Mouse (Mus musculus) T-helper 17 cell (primary cell): ENCODE data around the gene Efl1.

Experiments
- in situ Hi-C, 2 experiments: fragments of 300-600 bp; cut with MboI, MseI; formaldehyde crosslinking; loops; 1 replicate in 1 of 2; 2 replicates in 1 of 2; pipeline ENCODE4 v1.15.1; 2025; ENCODE audit warnings: high pct_unique_total_duplicates in 2 of 2

Efl1 gene

GRCm38 (mm10) chr7:82648353-82649080 is at the start of gene Efl1, which contains the start of gene Saxo2:
Gene Efl1, plus strand, starts transcription at chr7:82648614.
Gene Saxo2, minus strand, starts transcription at chr7:82648528.
- in situ Hi-C loops = no loop called here

GRCm38 (mm10) chr7:82602008-82602407 is 46.4 kb upstream of the Efl1 start:
- in situ Hi-C loops = no loop called here

- in situ Hi-C loops = no loop called here
Measured at GRCm38 (mm10) chr7:82605425-82605824, 43.0 kb upstream of the Efl1 start.

GRCm38 (mm10) chr7:82609629-82610028 is 38.8 kb upstream of the Efl1 start:
- in situ Hi-C loops = loop anchor here in 1 of 2 experiments (10.0 kb wide), 1 partner anchor 1145 kb away; no protein-coding TSS in a partner anchor

GRCm38 (mm10) chr7:82625342-82625741 is 23.1 kb upstream of the Efl1 start:
- in situ Hi-C loops = no loop called here

GRCm38 (mm10) chr7:82647183-82647582 is 1.2 kb upstream of the Efl1 start:
- in situ Hi-C loops = no loop called here

- in situ Hi-C loops = no loop called here
Measured at GRCm38 (mm10) chr7:82647909-82648308, 505 bp upstream of the Efl1 start.

GRCm38 (mm10) chr7:82649081-82649445 is 649 bp downstream of the Efl1 start:
- in situ Hi-C loops = no loop called here

GRCm38 (mm10) chr7:82664604-82665003 is 16.2 kb downstream of the Efl1 start:
- in situ Hi-C loops = no loop called here

- in situ Hi-C loops = no loop called here
Measured at GRCm38 (mm10) chr7:82676001-82676400, 27.6 kb downstream of the Efl1 start.

- in situ Hi-C loops = no loop called here
Measured at GRCm38 (mm10) chr7:82676834-82677233, 28.4 kb downstream of the Efl1 start.

GRCm38 (mm10) chr7:82679901-82680300 is 31.5 kb downstream of the Efl1 start:
- in situ Hi-C loops = no loop called here

GRCm38 (mm10) chr7:82688736-82689135 is 40.3 kb downstream of the Efl1 start:
- in situ Hi-C loops = no loop called here

- in situ Hi-C loops = loop anchor here in 1 of 2 experiments (10.0 kb wide), 1 partner anchor 1106 kb away; no protein-coding TSS in a partner anchor
Measured at GRCm38 (mm10) chr7:82691021-82691738, 42.8 kb downstream of the Efl1 start.

- in situ Hi-C loops = loop anchor here in 1 of 2 experiments (10.0 kb wide), 1 partner anchor 1113 kb away; no protein-coding TSS in a partner anchor
Measured at GRCm38 (mm10) chr7:82697668-82698067, 49.3 kb downstream of the Efl1 start.

- in situ Hi-C loops = loop anchor here in 1 of 2 experiments (10.0 kb wide), 1 partner anchor 1114 kb away; no protein-coding TSS in a partner anchor
Measured at GRCm38 (mm10) chr7:82698968-82699367, 50.6 kb downstream of the Efl1 start.

- in situ Hi-C loops = no loop called here
Measured at GRCm38 (mm10) chr7:82702384-82703343, 54.2 kb downstream of the Efl1 start.

GRCm38 (mm10) chr7:82709172-82709571 is 60.8 kb downstream of the Efl1 start:
- in situ Hi-C loops = no loop called here

GRCm38 (mm10) chr7:82715210-82715911 is 66.9 kb downstream of the Efl1 start:
- in situ Hi-C loops = no loop called here

GRCm38 (mm10) chr7:82715912-82716601 is 67.6 kb downstream of the Efl1 start:
- in situ Hi-C loops = no loop called here
